16 mouse cellular contexts compared by ENCODE assay signal in the genomic region with DNA sequence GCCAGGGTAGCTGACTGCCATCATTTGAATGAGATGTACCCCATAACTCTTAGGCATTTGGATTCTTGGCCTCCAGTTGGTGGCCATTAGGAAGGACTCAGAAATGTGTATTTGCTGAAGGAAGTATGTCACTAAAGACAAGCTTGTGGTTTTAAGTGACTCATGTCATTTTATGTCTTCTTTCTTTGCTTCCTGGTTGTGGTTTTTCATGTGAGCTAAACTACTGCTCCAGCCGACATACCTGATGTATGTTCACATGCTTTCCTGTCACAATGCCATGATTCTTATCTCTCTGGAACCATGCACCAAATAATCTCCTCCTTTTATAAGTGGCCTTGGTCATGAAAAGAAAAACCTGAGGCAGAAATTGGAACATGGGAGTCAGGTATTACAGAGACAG. TPM values are rescaled to one million over a fixed set of nuclear protein-coding genes. Genes with fewer than 3 reads are reported as not detected.
DNase-seq lines count a peak whose midpoint lies in the region; ATAC-seq lines count a peak whose summit lies in the region.
"Had no signal": no experiment of that assay in that cellular context is flagged by ENCODE, and none has a peak within 500 bp of the region (broad histone marks: within the 10 kb centered on the region; RNA-seq: fewer than 3 reads in every experiment).

No protein-coding gene starts in this region.

- ATAC-seq in CD4-positive, CD25-positive, alpha-beta regulatory T cell, adult 4 months, result peak; percentile 96
- ATAC-seq in common myeloid progenitor, adult 5-6 weeks (replicated peaks; ENCODE audit: low read depth, poor library complexity, severe bottlenecking), result peak; percentile 69
- peak; percentile 83 for ATAC-seq in megakaryocyte progenitor cell, adult 5-6 weeks (replicated peaks; ENCODE audit: poor library complexity)
- ATAC-seq: forebrain, embryonic 16.5 days had no signal

- DNase-seq in right cerebral cortex, postnatal 36 days (ENCODE audit: low spot score in 2 of 2), result no peak
- DNase-seq in cerebellum, postnatal 14 days, result no peak
- DNase-seq in kidney, postnatal 4 days, result no peak
- no peak for DNase-seq in embryo, embryonic 11 days
- DNase-seq: adrenal gland, postnatal 14 days; cerebellum, adult 2 months; gastrocnemius, postnatal 10 days; heart, adult 2 months; heart, postnatal 14 days; kidney, adult 2 months; kidney, postnatal 10 days; liver had no signal

RNA-seq across cellular contexts. Expression of gene Samsn1, which starts 38.2 kb away (rescaled TPM):
- 100 to 1,000 TPM; 150 to 152 TPM for polyA plus RNA-seq in CD4-positive, CD25-positive, alpha-beta regulatory T cell, adult 4 months (2017; shearing (Covaris generic))
- 209 and 215 TPM in 2 replicates for total RNA-seq in common myeloid progenitor, adult 5-6 weeks (2017)
- total RNA-seq in megakaryocyte progenitor cell, adult 5-6 weeks (2015), result 78.7 and 93.6 TPM in 2 replicates
- total RNA-seq in megakaryocyte progenitor cell, adult 5-6 weeks (2017), result 73.9 and 91.6 TPM in 2 replicates
